Mouse (Mus musculus) C2C12 (cell line): ENCODE measurements at regions not wholly inside any gene's neighbourhood (a gene's known extent, or its start where the extent isn't known, plus 50 kb on each side); places are given as distances from the start of the nearest gene placed in this dataset.

Experiments used
- CEBPB ChIP-seq: IDR thresholded peaks from one replicate; pipeline ENCODE4 v1.6.1; 2011; ENCODE audit warnings: low read depth, mild to moderate bottlenecking, control low read depth, moderate library complexity
- CTCF ChIP-seq: IDR thresholded peaks from one replicate; pipeline ENCODE4 v1.5.1; 2011; ENCODE audit not compliant: control insufficient read depth, insufficient read depth, insufficient read length
- FOSL1 ChIP-seq: IDR thresholded peaks from one replicate; pipeline ENCODE4 v1.8.0; 2011; ENCODE audit warnings: mild to moderate bottlenecking, low read length; ENCODE audit not compliant: poor library complexity, insufficient read depth, severe bottlenecking
- MAX ChIP-seq: IDR thresholded peaks from one replicate; pipeline ENCODE4 v1.6.1; 2011; ENCODE audit warnings: mild to moderate bottlenecking, control low read depth
- MYOD1 ChIP-seq: IDR thresholded peaks from one replicate; pipeline ENCODE4 v1.6.1; 2011; ENCODE audit warnings: low read depth; ENCODE audit not compliant: control insufficient read depth, insufficient read length
- MYOG ChIP-seq: IDR thresholded peaks from one replicate; pipeline ENCODE4 v1.6.1; 2011; ENCODE audit not compliant: control insufficient read depth, insufficient read length; ENCODE audit errors: extremely low read depth
- USF1 ChIP-seq: IDR thresholded peaks from one replicate; pipeline ENCODE4 v1.6.1; 2011; ENCODE audit warnings: low read depth, mild to moderate bottlenecking, control low read depth, moderate library complexity

- TF ChIP-seq USF1 (no peak), MAX (no peak), CEBPB (no peak), CTCF (no peak), MYOD1 (no peak), MYOG (no peak), FOSL1 (no peak)
Measured at GRCm38 (mm10) chr13:81020811-81021210, 137.6 kb downstream of the Arrdc3 start.
